In the genomic region with DNA sequence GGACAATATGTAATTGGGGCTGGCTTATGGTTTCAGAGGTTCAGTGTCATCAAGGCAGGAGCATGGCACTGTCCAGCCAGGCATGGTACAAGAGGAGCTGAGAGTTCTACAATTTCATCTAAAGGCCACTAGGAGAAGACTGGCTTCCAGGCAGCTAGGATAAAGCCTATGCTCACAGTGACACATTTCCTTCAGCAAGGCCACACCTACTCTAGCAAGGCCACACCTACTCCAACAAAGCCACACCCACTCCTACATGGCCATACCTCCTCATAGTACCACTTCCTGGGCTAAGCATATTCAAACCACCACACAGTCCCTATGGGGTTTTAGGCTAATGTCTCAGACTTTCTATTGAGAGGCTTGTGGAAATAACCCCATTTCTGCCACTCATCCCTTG, we compare ENCODE assay signal across 19 mouse cellular contexts.
DNase-seq lines count a peak whose midpoint lies in the region; ATAC-seq and TF ChIP-seq lines count a peak whose summit lies in the region.
"Had no signal": no experiment of that assay in that cellular context is flagged by ENCODE, and none has a peak within 500 bp of the region (broad histone marks: within the 10 kb centered on the region; RNA-seq: fewer than 3 reads in every experiment).

No protein-coding gene starts in this region.

- TF ChIP-seq EP300 in lung, postnatal 0 days (IDR thresholded peaks at IDR 0.05): no peak

- DNase-seq in lung, postnatal 0 days (ENCODE audit: low spot score): peak; percentile 22
- no peak for DNase-seq in lung, postnatal 25 days (ENCODE audit: low spot score)
- peak; percentile 45 for DNase-seq in 416B (ENCODE audit: low read depth)
- peak; percentile 11 for DNase-seq in ES-CJ7 (ENCODE audit: low read depth, low spot score)
- no peak for DNase-seq in liver, embryonic 11.5 days (ENCODE audit: low spot score)
- no peak for DNase-seq in right cerebral cortex, adult 2 months (ENCODE audit: low spot score in 2 of 2)
- DNase-seq: cerebellum, adult 9-10 months; forebrain, postnatal 0 days; gastrocnemius, postnatal 10 days; heart, postnatal 10 days; thymus, adult 18-20 months had no signal

- H3K36me3 ChIP-seq in lung, postnatal 0 days (ENCODE audit: insufficient read depth, low read length): no peaks in the 10 kb centered on the region
- no peaks in the 10 kb centered on the region for H3K36me3 ChIP-seq in liver, embryonic 11.5 days (ENCODE audit: control insufficient read depth, insufficient read depth, low read length)
- H3K36me3 ChIP-seq: embryonic facial prominence, embryonic 12.5 days; hindbrain, embryonic 13.5 days; kidney, embryonic 15.5 days; limb, embryonic 13.5 days had no signal

- no peak overlapping the region for H3K4me3 ChIP-seq in lung, postnatal 0 days (ENCODE audit: low read depth, low read length)
- H3K4me3 ChIP-seq in liver, embryonic 11.5 days (ENCODE audit: low read depth, low read length): no peak overlapping the region
- H3K4me3 ChIP-seq: embryonic facial prominence, embryonic 12.5 days; hindbrain, embryonic 13.5 days; kidney, embryonic 15.5 days; limb, embryonic 13.5 days had no signal

- peak; percentile 43; the same call in 1 of the 2 replicates for ATAC-seq in lung, postnatal 0 days
- peak; percentile 39; the same call in 1 of the 2 replicates for ATAC-seq in megakaryocyte progenitor cell, adult 5-6 weeks (replicated peaks; ENCODE audit: poor library complexity)
- no peak for ATAC-seq in liver, embryonic 11.5 days (replicated peaks; ENCODE audit: low FRiP score)
- no peak for ATAC-seq in erythroid progenitor cell, adult 5-6 weeks (replicated peaks; ENCODE audit: low FRiP score, poor library complexity, severe bottlenecking)
- ATAC-seq: forebrain, postnatal 0 days; intestine, embryonic 16.5 days; midbrain, embryonic 16.5 days had no signal

- TF ChIP-seq CTCF in lung, postnatal 0 days (IDR thresholded peaks at IDR 0.05): no peak

- no peaks in the 10 kb centered on the region; the same call in 1 of the 2 replicates for H3K4me1 ChIP-seq in lung, postnatal 0 days (ENCODE audit: insufficient read depth, low read depth, low read length)
- no peaks in the 10 kb centered on the region for H3K4me1 ChIP-seq in liver, embryonic 11.5 days (replicated peaks; ENCODE audit: control insufficient read depth, insufficient read depth, low read length)
- H3K4me1 ChIP-seq: hindbrain, embryonic 13.5 days had no signal

- no peaks in the 10 kb centered on the region for H3K9me3 ChIP-seq in lung, postnatal 0 days (ENCODE audit: low read length)
- no peaks in the 10 kb centered on the region for H3K9me3 ChIP-seq in liver, embryonic 11.5 days (ENCODE audit: control insufficient read depth, low read length)
- H3K9me3 ChIP-seq: embryonic facial prominence, embryonic 12.5 days; hindbrain, embryonic 13.5 days; kidney, embryonic 15.5 days; limb, embryonic 13.5 days had no signal

- H3K27me3 ChIP-seq in lung, postnatal 0 days (replicated peaks; ENCODE audit: insufficient read depth, low read length): no peaks in the 10 kb centered on the region
- no peaks in the 10 kb centered on the region for H3K27me3 ChIP-seq in liver, embryonic 11.5 days (replicated peaks; ENCODE audit: control insufficient read depth, insufficient read depth, low read length)
- H3K27me3 ChIP-seq: embryonic facial prominence, embryonic 12.5 days; hindbrain, embryonic 13.5 days; kidney, embryonic 15.5 days; limb, embryonic 13.5 days had no signal

- H3K9ac ChIP-seq in lung, postnatal 0 days (replicated peaks; ENCODE audit: low read depth): no peak overlapping the region
- no peak overlapping the region for H3K9ac ChIP-seq in liver, embryonic 11.5 days (ENCODE audit: low read depth, low read length)
- H3K9ac ChIP-seq: embryonic facial prominence, embryonic 12.5 days; forebrain, postnatal 0 days; hindbrain, embryonic 13.5 days; kidney, embryonic 15.5 days; limb, embryonic 13.5 days had no signal

- H3K27ac ChIP-seq in lung, postnatal 0 days (ENCODE audit: low read length): no peak overlapping the region
- no peak overlapping the region for H3K27ac ChIP-seq in liver, embryonic 11.5 days (ENCODE audit: low read depth, low read length)
- H3K27ac ChIP-seq: embryonic facial prominence, embryonic 12.5 days; hindbrain, embryonic 13.5 days; kidney, embryonic 15.5 days; limb, embryonic 13.5 days had no signal

- no peak overlapping the region for H3K4me2 ChIP-seq in lung, postnatal 0 days (replicated peaks; ENCODE audit: low read depth, low read length)
- no peak overlapping the region for H3K4me2 ChIP-seq in liver, embryonic 11.5 days
- H3K4me2 ChIP-seq: embryonic facial prominence, embryonic 12.5 days; hindbrain, embryonic 13.5 days; kidney, embryonic 15.5 days; limb, embryonic 13.5 days had no signal

Comparison
In these comparisons a context has a peak if more than half of its experiments do, and no peak if none do; other contexts are left out.
1. DNase-seq: peak in lung, postnatal 0 days (single experiment), 416B (single experiment) and ES-CJ7 (single experiment); none in lung, postnatal 25 days (single experiment), liver, embryonic 11.5 days (single experiment) and right cerebral cortex, adult 2 months (0 of 2).
2. ATAC-seq: peak in lung, postnatal 0 days (single experiment) and megakaryocyte progenitor cell, adult 5-6 weeks (single experiment); none in liver, embryonic 11.5 days (single experiment) and erythroid progenitor cell, adult 5-6 weeks (single experiment).